Mouse (Mus musculus): ENCODE data around the gene Neurod4. TPM values are rescaled to one million over a fixed set of nuclear protein-coding genes. Genes with fewer than 3 reads are reported as not detected.

The Neurod4 gene
- polyA plus RNA-seq (2021; fragmentation: Nextera tagmentation) = 0.06 and 0.09 TPM in 2 replicates
- long read RNA-seq, experiment 1, partial matches to known transcripts = 0 of 1 reads
- long read RNA-seq, experiment 1, other reads (novel, unspliced or antisense) = 1 of 1 reads
- long read RNA-seq, experiment 2 = 0 reads

GRCm38 (mm10) chr10:130280066-130280465, at the start of gene Neurod4:
Gene Neurod4, minus strand, starts transcription at chr10:130280240.

GRCm38 (mm10) chr10:130322637-130323036, 42.6 kb upstream of the Neurod4 start, which contains the start of gene Tespa1:
Gene Tespa1, plus strand, starts transcription at chr10:130322870.

Other genes starting within 250 kb of the Neurod4 start
- gene Olfr821, start 249.9 kb downstream of the Neurod4 start, polyA plus RNA-seq (2021; fragmentation: Nextera tagmentation) = not detected in 2 replicates
- gene Olfr822, start 209.0 kb downstream of the Neurod4 start, polyA plus RNA-seq (2021; fragmentation: Nextera tagmentation) = not detected in 2 replicates
- gene Olfr823, start 164.9 kb downstream of the Neurod4 start, polyA plus RNA-seq (2021; fragmentation: Nextera tagmentation) = not detected in 2 replicates
- not detected in 2 replicates for gene Olfr824, start 150.2 kb downstream of the Neurod4 start, polyA plus RNA-seq (2021; fragmentation: Nextera tagmentation)
- gene Olfr825, start 113.5 kb downstream of the Neurod4 start, polyA plus RNA-seq (2021; fragmentation: Nextera tagmentation) = not detected in 2 replicates
- gene Olfr826, start 96.1 kb downstream of the Neurod4 start, polyA plus RNA-seq (2021; fragmentation: Nextera tagmentation) = not detected in 2 replicates
- not detected in 2 replicates for gene Olfr827, start 65.8 kb downstream of the Neurod4 start, polyA plus RNA-seq (2021; fragmentation: Nextera tagmentation)
- gene Tespa1, start 42.6 kb upstream of the Neurod4 start, polyA plus RNA-seq (2021; fragmentation: Nextera tagmentation) = 0.09 TPM in 1 of 2 replicates, not detected in the other
- gene Vmn2r84, start 114.1 kb upstream of the Neurod4 start, polyA plus RNA-seq (2021; fragmentation: Nextera tagmentation) = 0.01 TPM in 1 of 2 replicates, not detected in the other
- gene Vmn2r85, start 149.5 kb upstream of the Neurod4 start, polyA plus RNA-seq (2021; fragmentation: Nextera tagmentation) = 0.05 TPM in 1 of 2 replicates, not detected in the other
- gene Vmn2r86, start 175.8 kb upstream of the Neurod4 start, polyA plus RNA-seq (2021; fragmentation: Nextera tagmentation) = 0.03 TPM in 1 of 2 replicates, not detected in the other
- 0.11 and 0.14 TPM in 2 replicates for gene Vmn2r87, start 217.2 kb upstream of the Neurod4 start, polyA plus RNA-seq (2021; fragmentation: Nextera tagmentation)

Measured in layer of hippocampus, adult 6 months (tissue).